Mouse (Mus musculus): ENCODE measurements around the gene Emp1. TPM values are rescaled to one million over a fixed set of nuclear protein-coding genes. Genes with fewer than 3 reads are reported as not detected.

Gene Emp1
- polyA plus RNA-seq (2014; fragmentation: Illumina TruSeq; extraction: RNeasy Lipid Tissue Mini Kit (QIAGEN cat#74804); ENCODE audit: low read depth, low replicate concordance), result 56.7 TPM

GRCm38 (mm10) chr6:135362459-135363159, at the start of gene Emp1:
Gene Emp1 (plus strand): TSS chr6:135362545.

Other genes with a start within 250 kb of the Emp1 start
- gene Gprc5d, start 244.3 kb upstream of the Emp1 start, polyA plus RNA-seq (2014; fragmentation: Illumina TruSeq; extraction: RNeasy Lipid Tissue Mini Kit (QIAGEN cat#74804); ENCODE audit: low read depth, low replicate concordance), result not detected
- 5.4 TPM for gene Fam234b, start 164.6 kb upstream of the Emp1 start, polyA plus RNA-seq (2014; fragmentation: Illumina TruSeq; extraction: RNeasy Lipid Tissue Mini Kit (QIAGEN cat#74804); ENCODE audit: low read depth, low replicate concordance)
- 18.4 TPM for gene Hebp1, start 164.5 kb upstream of the Emp1 start, polyA plus RNA-seq (2014; fragmentation: Illumina TruSeq; extraction: RNeasy Lipid Tissue Mini Kit (QIAGEN cat#74804); ENCODE audit: low read depth, low replicate concordance)
- gene Gsg1, start 108.2 kb upstream of the Emp1 start, polyA plus RNA-seq (2014; fragmentation: Illumina TruSeq; extraction: RNeasy Lipid Tissue Mini Kit (QIAGEN cat#74804); ENCODE audit: low read depth, low replicate concordance), result not detected
- gene Pbp2, start 52.1 kb upstream of the Emp1 start, polyA plus RNA-seq (2014; fragmentation: Illumina TruSeq; extraction: RNeasy Lipid Tissue Mini Kit (QIAGEN cat#74804); ENCODE audit: low read depth, low replicate concordance), result not detected

All from heart, adult 10 weeks (tissue).